Mouse (Mus musculus) cerebellum, adult 11-12 months (tissue): ENCODE data around the gene Paqr3.

Experiments used
- DNase-seq: peaks from one replicate; pipeline ENCODE4 v3.0.0; 2022

Gene Paqr3

GRCm38 (mm10) chr5:97111207-97111910, at the start of gene Paqr3:
Gene Paqr3, minus strand, starts transcription at chr5:97111596.
- peak; percentile 99 for DNase-seq

DNA sequence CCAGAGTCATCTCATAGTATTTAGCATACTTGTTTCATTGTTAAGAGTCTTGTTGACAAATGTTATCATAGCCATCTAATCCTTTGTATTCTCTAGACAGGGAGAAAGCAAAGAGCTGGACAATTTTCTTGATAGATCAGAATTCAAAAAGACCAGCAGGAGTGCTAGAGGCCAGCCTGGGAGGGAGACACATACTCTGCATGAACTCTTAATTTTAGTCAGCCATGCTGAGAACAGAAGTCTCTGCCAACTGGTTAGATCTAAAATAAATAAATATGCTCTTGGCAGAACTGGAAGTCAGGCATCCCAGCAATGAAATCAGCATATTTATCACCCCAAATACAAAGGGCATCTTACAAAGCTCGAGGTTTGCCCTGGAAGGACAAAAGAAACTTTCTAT, 43.3 kb upstream of the Paqr3 start:
- peak; percentile 24 for DNase-seq

DNA sequence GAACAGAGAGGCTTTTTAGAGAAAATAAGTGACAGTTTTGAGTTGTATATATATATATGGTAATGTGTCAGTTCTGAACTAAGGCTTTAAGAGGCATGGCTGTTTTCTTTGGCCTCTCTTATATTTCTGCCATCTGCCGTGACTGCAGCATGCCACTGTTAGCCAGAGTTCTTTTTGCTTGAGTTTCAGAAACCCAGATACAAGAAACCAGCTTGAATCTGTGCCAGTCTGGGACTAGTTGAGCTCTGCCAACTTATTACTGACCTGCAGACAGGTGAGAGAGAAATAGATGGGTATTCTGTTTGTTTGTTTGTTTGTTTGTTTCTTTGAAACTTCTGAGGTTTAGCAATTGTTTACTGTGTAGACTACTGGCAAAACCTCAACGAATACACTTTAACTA, 23.9 kb upstream of the Paqr3 start:
- no peak for DNase-seq

DNA sequence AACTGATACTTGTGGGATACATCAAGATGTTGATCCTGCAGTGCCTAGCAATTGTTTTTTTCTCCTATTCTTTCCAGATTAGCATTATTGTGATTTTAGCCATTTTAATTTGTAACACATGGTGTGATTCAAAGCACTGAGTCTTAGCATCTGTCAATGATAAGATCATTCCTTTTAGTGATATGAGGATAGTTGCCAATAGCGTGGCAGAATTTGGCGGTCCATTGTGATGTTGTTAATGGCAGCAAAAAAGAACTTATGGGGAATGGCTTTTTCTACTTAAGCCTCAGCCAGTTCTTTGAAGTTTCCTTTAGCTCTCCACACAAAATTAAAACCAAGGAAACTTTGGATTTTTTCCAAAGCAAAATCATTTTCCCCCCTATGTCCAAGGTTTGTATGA, 18.2 kb upstream of the Paqr3 start:
- DNase-seq = no peak

DNA sequence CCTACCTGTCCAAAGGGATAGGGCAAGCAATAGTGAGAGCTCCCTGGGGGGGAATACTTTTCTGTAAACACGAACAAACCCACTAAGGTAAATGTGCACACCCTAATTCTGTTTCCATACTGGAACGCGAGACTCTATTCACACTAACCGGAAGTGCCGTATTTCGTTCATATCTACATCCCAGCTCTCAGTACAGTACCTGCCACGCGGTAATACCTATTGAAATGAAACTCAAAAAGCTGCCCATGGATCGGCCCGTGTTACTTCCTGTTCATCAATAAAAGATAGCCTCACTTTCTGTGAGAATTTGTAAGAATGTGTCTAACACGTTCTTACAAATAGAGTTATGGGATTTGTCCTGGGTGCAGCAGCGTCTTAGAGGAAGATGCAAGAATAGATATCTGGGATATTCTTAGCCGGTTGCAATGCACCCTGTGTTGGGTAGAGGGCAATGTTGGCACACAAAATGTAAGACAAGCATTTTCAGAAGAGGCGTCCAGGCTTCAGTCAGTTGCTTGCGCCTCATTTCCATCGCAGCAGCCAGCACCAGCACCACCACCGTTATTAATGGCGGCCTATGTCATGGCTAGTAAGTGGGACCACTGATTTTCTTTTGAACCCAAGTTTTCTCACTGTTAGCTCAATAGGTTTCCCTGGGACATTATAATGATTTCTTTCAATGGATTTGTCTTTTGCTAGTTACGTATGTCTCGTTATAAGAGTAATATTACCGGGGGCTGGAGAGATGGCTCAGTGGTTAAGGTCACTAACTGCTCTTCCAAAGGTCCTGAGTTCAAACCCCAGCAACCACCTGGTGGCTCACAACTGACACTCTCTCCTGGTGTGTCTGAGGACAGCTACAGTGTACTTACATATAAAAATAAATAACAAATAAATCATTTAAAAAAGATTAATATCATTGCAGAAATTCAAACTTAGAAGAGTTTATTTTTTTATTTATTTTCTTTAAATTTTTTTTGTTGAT, 17.1 kb upstream of the Paqr3 start:
- peak; percentile 59 for DNase-seq

- DNase-seq = no peak
Measured at GRCm38 (mm10) chr5:97127284-97127683, 15.9 kb upstream of the Paqr3 start.

DNA sequence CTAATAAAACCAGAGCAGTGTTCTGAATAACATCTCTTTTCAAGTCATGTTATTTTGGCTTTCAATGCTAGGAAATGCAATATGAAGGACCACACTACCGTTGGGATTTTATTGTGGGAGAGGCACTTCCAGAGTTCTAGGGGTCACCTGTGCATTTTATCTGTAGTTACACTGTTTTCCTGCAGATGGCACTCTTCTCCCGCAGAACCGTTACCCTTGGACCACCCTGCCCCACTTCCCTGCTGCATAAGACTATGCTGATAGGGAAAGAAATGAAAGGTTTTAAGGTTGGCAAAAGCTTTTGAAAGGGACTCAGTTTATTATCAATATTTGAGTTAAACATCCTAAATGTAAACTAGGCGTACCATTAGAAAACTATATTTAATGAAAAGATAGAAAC, 14.6 kb upstream of the Paqr3 start:
- no peak for DNase-seq

DNA sequence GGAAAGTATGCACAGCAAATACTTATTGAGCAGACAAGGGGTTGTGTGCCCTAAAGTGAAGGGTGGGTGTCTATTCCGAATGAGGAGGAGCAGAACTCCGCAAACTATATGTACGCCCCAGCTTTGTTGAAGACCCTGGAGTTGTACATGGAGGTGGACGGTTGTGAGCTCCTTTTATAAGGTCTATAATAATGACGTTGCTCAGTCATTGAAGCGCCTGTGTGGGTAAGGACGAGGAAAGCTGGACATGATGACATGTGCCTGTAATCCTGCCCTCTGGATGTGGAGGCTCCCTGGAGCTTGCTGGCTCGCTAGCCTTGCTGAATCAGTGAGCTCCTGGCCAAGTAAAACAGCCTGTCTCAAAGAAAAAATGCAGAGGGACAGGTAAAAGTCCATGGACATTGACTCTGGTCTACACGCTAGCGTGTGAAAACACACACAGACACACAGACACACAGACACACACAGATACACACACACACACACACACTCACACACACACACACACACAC, 14.1 kb upstream of the Paqr3 start:
- no peak for DNase-seq

GRCm38 (mm10) chr5:97124977-97125376, 13.6 kb upstream of the Paqr3 start:
- DNase-seq = no peak

DNA sequence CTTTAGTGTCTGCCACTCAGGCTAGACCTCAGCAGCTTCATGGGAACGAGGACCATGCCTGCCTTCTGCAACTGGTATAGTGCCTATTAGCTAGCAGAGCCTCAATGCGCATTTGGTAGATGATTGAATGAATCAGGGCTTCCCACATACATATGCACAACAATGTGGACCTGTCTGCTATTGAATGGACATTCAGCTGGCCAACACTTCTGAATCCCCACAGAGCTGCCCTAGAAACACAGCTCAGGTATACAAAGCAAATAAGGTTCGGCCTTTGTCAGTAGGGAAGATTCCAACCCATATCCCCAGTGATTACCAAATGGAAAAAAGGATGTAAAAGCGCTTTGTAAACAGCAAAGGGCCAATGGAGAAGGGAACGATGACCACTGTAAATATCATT, 699 bp downstream of the Paqr3 start:
- DNase-seq = peak; percentile 31

GRCm38 (mm10) chr5:97110133-97110532, 1.3 kb downstream of the Paqr3 start:
- DNase-seq = no peak

DNA sequence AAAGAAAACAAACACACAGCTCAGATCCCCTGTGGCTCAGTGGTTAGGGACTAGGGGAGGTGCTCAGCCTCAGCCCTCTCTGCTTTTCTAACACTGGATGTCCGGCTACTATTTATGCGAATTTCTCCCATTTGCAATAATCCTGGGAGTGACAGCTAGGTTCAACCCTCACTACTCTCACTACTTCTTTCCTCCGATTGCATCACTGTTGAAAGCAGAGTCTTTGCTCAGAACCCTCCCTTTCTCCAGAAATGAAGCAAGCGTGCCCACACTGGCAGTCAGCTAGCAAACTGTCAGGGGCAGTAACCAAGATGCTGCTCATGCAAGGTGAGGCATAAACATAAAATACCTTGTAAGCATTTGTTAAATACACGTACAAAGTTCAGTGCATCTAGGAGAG, 3.1 kb downstream of the Paqr3 start:
- DNase-seq = no peak

GRCm38 (mm10) chr5:97099954-97100353, 11.4 kb downstream of the Paqr3 start:
- DNase-seq = no peak

- DNase-seq = no peak
Measured at GRCm38 (mm10) chr5:97097631-97098041, 13.8 kb downstream of the Paqr3 start.

- DNase-seq = no peak
Measured at GRCm38 (mm10) chr5:97095335-97095734, 16.1 kb downstream of the Paqr3 start.

DNA sequence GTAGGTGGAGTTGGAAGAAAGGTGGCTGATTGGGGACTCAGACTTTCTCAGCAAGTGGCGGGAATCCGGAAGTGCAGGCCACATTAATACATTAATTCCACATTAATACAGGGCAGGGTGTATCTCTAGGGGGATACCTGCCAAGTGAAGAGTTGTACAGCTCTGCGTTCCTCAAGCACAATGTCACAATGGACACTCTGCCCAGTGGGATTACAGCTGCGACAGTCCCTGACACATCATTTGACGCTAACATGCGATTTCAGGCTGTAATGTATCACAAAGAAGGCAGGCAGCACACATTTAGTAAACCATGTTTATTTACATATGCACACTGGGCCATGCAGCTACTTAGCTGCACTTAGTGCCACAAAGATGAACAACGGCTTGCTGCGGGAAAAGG, 18.4 kb downstream of the Paqr3 start:
- DNase-seq = no peak

DNA sequence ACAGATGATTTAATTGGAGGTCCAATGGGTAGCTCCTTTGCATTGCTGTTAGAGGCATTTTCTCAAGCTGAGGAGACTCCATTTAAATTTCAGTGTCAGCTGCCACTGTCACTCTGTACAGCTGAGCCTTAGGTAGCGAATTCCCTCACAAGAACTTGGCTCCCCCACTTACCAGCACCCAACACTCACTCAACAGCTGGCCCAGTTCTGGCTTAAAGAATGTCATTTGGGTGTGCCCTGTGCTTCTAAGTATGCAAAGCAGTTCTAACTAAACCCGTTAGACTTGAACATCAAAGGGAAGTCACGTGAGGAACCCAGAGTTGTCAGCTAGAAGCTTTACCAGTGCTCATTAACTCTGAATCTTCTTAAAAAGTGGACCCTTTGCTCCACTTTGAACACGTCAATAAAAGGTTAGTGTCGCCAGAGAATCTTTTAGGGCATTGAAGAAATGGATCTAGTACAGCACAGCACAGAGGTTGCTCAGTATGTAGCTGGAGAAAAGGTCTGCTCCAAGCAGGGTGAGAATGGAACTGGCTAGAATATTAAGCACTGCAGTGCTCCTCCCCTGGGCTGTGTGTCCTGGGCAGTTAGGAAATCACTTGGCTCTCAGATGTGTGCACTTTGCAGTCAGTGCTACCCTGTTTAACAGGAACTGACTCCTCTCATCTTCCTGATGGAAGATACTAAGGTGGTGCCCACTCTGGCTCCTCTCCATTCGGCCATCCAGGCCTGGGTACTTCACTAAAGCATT, 21.2 kb downstream of the Paqr3 start:
- DNase-seq = no peak

- no peak for DNase-seq
Measured at GRCm38 (mm10) chr5:97089426-97089825, 22.0 kb downstream of the Paqr3 start.

DNA sequence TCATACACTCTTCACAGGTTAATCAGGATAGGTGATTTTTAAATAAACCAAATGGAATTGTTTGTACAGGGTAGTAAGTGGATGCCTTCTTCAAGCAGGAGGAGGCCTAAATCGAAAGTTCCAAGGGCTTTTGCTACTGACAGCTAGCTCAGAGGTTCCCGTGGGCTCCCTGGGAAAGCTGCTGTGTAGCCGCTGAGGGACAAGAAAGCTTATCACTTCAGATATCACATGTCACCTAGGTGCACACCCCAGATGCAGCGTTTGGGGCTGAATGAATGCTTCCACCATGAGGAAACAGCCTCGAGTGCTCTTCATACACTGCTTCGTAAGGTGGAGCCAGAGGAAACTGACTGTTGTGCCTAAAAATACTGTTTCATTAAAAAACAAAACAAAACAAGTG, 23.2 kb downstream of the Paqr3 start:
- DNase-seq = no peak

DNA sequence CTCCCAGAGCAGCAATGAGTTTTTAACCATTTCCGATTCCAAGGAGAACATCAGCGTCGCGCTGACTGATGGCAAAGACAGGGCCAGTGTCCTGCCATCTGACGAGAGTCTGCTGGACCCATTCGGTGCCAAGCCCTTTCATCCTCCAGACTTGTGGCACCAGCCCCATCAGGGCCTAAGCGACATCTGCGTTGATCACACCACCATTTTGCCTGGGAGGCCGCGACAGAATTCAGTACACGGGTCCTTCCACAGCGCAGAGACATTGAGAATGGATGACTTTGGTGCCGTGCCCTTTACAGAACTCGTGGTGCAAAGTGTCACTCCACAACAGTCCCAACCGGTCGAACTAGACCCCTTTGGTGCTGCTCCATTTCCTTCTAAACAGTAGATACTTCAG, 23.6 kb downstream of the Paqr3 start:
- no peak for DNase-seq

- DNase-seq = no peak
Measured at GRCm38 (mm10) chr5:97087030-97087630, 24.3 kb downstream of the Paqr3 start.

DNA sequence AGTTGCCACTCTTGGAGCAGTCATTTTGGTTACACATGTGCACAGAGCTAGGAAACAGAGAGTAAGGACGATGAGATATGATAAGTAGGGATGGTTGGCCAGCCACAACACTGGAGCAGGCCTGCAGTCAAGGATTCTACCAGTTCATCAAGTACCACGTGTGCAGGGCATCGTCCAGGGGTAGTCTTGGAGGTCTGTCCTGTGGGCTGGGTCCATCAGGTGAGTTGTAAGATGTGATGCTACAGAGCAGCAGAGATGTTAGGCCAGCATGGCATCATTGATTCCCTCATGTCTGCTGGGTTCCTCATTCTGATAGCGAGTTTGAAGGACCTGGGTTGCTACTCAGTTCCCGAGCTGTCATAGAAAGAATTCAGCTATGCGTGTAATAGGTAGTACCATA, 26.3 kb downstream of the Paqr3 start:
- DNase-seq = no peak

GRCm38 (mm10) chr5:97084541-97084940, 26.9 kb downstream of the Paqr3 start:
- DNase-seq = no peak
